7 mouse cellular contexts compared by ENCODE assay signal in the genomic region with DNA sequence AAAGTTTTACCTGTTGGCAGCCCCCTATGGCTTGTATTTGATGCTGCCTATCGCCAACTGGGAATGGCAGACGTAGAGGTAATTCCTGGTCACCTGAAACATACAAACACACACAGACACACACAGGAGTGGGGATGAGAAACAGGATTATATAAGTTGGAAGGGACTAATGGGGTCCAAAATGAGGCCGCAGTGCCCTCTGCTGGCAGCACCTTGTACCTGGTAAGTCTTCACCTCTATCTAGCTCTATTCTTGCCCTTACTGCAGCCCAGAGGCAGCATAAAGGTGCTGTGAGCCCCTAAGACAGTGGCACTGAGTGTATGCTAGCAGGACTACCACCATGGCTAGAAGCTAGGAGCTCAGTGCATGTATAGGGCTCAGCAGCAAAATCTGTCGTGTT. TPM values are rescaled to one million over a fixed set of nuclear protein-coding genes. Genes with fewer than 3 reads are reported as not detected.
A peak's percentile ranks its signal among the peaks of the same experiment; 100 is the strongest.
DNase-seq lines count a peak whose midpoint lies in the region; ATAC-seq and TF ChIP-seq lines count a peak whose summit lies in the region.

No protein-coding gene starts in this region.

- no peak overlapping the region for H3K9ac ChIP-seq in kidney, embryonic 16.5 days (replicated peaks; ENCODE audit: low read length)

- peak; percentile 70 for TF ChIP-seq CTCF in lung, adult 2 months (IDR thresholded peaks at IDR 0.05; ENCODE audit: insufficient read depth, low read length)

- H3K9me3 ChIP-seq in kidney, embryonic 16.5 days (ENCODE audit: low read length): peaks cover 4% of the 10 kb centered on the region; the same call in 1 of the 2 replicates

- no peak overlapping the region for H3K4me3 ChIP-seq in kidney, embryonic 16.5 days (ENCODE audit: low read length)
- H3K4me3 ChIP-seq in lung, adult 2 months (replicated peaks; ENCODE audit: extremely low read depth, low read depth, low read length): no peak overlapping the region

- peak; percentile 38 for DNase-seq in urinary bladder, postnatal 25 days (ENCODE audit: low spot score)
- DNase-seq in urinary bladder, postnatal 10 days (ENCODE audit: low spot score): no peak
- peak; percentile 52 to 82 for DNase-seq in cerebellum, adult 18-20 months
- DNase-seq in frontal cortex, adult 2 months (ENCODE audit: extremely low spot score in 1 of 2, low spot score in 1 of 2): peak; percentile 11 to 75
- peak; percentile 14 for DNase-seq in lung, adult 2 months
- peak; percentile 53 for DNase-seq in right cerebral cortex, adult 18-20 months

- H3K27me3 ChIP-seq in kidney, embryonic 16.5 days (ENCODE audit: insufficient read depth, low read length): no peaks in the 10 kb centered on the region

- no peaks in the 10 kb centered on the region for H3K4me1 ChIP-seq in kidney, embryonic 16.5 days (ENCODE audit: insufficient read depth, low read length)
- H3K4me1 ChIP-seq in lung, adult 2 months (ENCODE audit: control insufficient read depth, insufficient read depth, low read length): no peaks in the 10 kb centered on the region

- H3K27ac ChIP-seq in kidney, embryonic 16.5 days (ENCODE audit: low read length): no peak overlapping the region

- H3K36me3 ChIP-seq in kidney, embryonic 16.5 days (ENCODE audit: insufficient read depth, low read length): no peaks in the 10 kb centered on the region

- H3K4me2 ChIP-seq in kidney, embryonic 16.5 days (replicated peaks; ENCODE audit: low read depth, low read length): no peak overlapping the region

- no peak for TF ChIP-seq POLR2A in lung, adult 2 months (IDR thresholded peaks at IDR 0.05; ENCODE audit: borderline replicate concordance, extremely low read depth, low read depth, low read length)

- ATAC-seq in kidney, embryonic 16.5 days (ENCODE audit: low FRiP score, low TSS enrichment): peak; percentile 47; the same call in 1 of the 2 replicates

- 47% methylated on average over 4 of the region's 4 CpGs for WGBS in kidney, embryonic 16.5 days
- WGBS in lung, adult 2 months: 50% methylated on average over 4 of the region's 4 CpGs

RNA-seq across cellular contexts. Expression of a gene that starts 2.7 kb away (rescaled TPM):
- polyA plus RNA-seq in frontal cortex, adult 2 months (2012; rRNA removed): 0.08 and 0.16 TPM in 2 replicates
- 0.22 and 0.24 TPM in 2 replicates for polyA plus RNA-seq in kidney, embryonic 16.5 days (2015; fragmentation: Nextera tagmentation; extraction: Ambion mirVana)
- polyA plus RNA-seq in lung, adult 2 months (2012; rRNA removed): not detected in 2 replicates

RNA-seq across cellular contexts. Expression of a gene that starts 2.9 kb away (rescaled TPM):
- polyA plus RNA-seq in frontal cortex, adult 2 months (2012; rRNA removed): not detected in 2 replicates
- 0.22 and 0.33 TPM in 2 replicates for polyA plus RNA-seq in kidney, embryonic 16.5 days (2015; fragmentation: Nextera tagmentation; extraction: Ambion mirVana)
- polyA plus RNA-seq in lung, adult 2 months (2012; rRNA removed): not detected in 2 replicates

RNA-seq across cellular contexts. Expression of a gene that starts 57.5 kb away (rescaled TPM):
- polyA plus RNA-seq in frontal cortex, adult 2 months (2012; rRNA removed): 0.25 and 0.46 TPM in 2 replicates
- polyA plus RNA-seq in kidney, embryonic 16.5 days (2015; fragmentation: Nextera tagmentation; extraction: Ambion mirVana): 0.20 and 0.26 TPM in 2 replicates
- polyA plus RNA-seq in lung, adult 2 months (2012; rRNA removed): 4.1 and 5.2 TPM in 2 replicates

RNA-seq across cellular contexts. Expression of a gene that starts 57.6 kb away (rescaled TPM):
- polyA plus RNA-seq in frontal cortex, adult 2 months (2012; rRNA removed): 12.1 and 12.2 TPM in 2 replicates
- 12.0 and 12.1 TPM in 2 replicates for polyA plus RNA-seq in kidney, embryonic 16.5 days (2015; fragmentation: Nextera tagmentation; extraction: Ambion mirVana)
- 4.3 and 4.8 TPM in 2 replicates for polyA plus RNA-seq in lung, adult 2 months (2012; rRNA removed)
